Mouse (Mus musculus) embryonic facial prominence, embryonic 13.5 days (tissue): ENCODE data around the gene Cisd3. TPM values are rescaled to one million over a fixed set of nuclear protein-coding genes. Genes with fewer than 3 reads are reported as not detected.

ENCODE experiments used
- ATAC-seq: fragments of 200-750 bp; cut with Nextera tagmentation; 2 replicates; pipeline ENCODE4 v1.8.0; 2017; ENCODE audit warnings: low read depth; ENCODE audit not compliant: insufficient number of reproducible peaks, insufficient read depth, low FRiP score, low TSS enrichment
- H3K27ac ChIP-seq: fragments of 300-500 bp; sonication (generic); 2 replicates; pipeline ENCODE4 v1.5.1; 2015; ENCODE audit warnings: moderate library complexity, mild to moderate bottlenecking, inconsistent platforms
- H3K27me3 ChIP-seq: fragments of 300-500 bp; sonication (generic); 2 replicates; pipeline ENCODE4 v1.6.1; 2015; ENCODE audit warnings: mild to moderate bottlenecking, inconsistent platforms
- H3K36me3 ChIP-seq: fragments of 300-500 bp; sonication (generic); 2 replicates; pipeline ENCODE4 v1.6.1; 2015; ENCODE audit warnings: mild to moderate bottlenecking, inconsistent platforms
- H3K4me1 ChIP-seq: fragments of 300-500 bp; sonication (generic); 2 replicates; pipeline ENCODE4 v1.6.1; 2015; ENCODE audit warnings: inconsistent platforms
- H3K4me2 ChIP-seq: fragments of 300-500 bp; sonication (generic); 2 replicates; pipeline ENCODE4 v1.6.1; 2015; ENCODE audit warnings: moderate library complexity, mild to moderate bottlenecking, inconsistent platforms
- H3K4me3 ChIP-seq: fragments of 300-500 bp; sonication (generic); 2 replicates; pipeline ENCODE4 v1.5.1; 2015; ENCODE audit warnings: mild to moderate bottlenecking, inconsistent platforms
- H3K9ac ChIP-seq: fragments of 300-500 bp; sonication (generic); 2 replicates; pipeline ENCODE4 v1.6.1; 2015; ENCODE audit warnings: mild to moderate bottlenecking, inconsistent platforms
- H3K9me3 ChIP-seq: fragments of 300-500 bp; sonication (generic); 2 replicates; pipeline ENCODE4 v1.6.1; 2016; ENCODE audit warnings: inconsistent platforms
- WGBS: fragments of 180-500 bp; shearing (Covaris S2); methylation state at CpG from one replicate; pipeline ENCODE4 v1.1.7; 2015; ENCODE audit warnings: mixed read lengths; 5-methylcytosine and 5-hydroxymethylcytosine counted together
- polyA plus RNA-seq: library from polyadenylated mRNA; unstranded; fragments of >200 nt; fragmentation: Nextera tagmentation; extraction: Ambion mirVana; gene quantifications from 2 replicates; pipeline ENCODE4 v1.2.1, GENCODE M21; 2015

The Cisd3 gene
- polyA plus RNA-seq, 1 experiment from 2014 or later, result 12.5 TPM

- Histone ChIP-seq H3K9ac (no peak overlapping the region), H3K27ac (no peak overlapping the region), H3K36me3 (peaks cover 97% of the 10 kb centered on the region), H3K9me3 (no peaks in the 10 kb centered on the region), H3K27me3 (no peaks in the 10 kb centered on the region), H3K4me3 (no peak overlapping the region), H3K4me1 (peaks cover 13% of the 10 kb centered on the region), H3K4me2 (no peak overlapping the region)
- WGBS, result 76% methylated on average over 15 of the region's 15 CpGs
- no peak for ATAC-seq
Measured at GRCm38 (mm10) chr11:97676050-97676754, 9.4 kb upstream of the Cisd3 start.

GRCm38 (mm10) chr11:97677381-97677780 lies 8.2 kb upstream of the Cisd3 start:
- H3K4me2 ChIP-seq, result no peak overlapping the region
- H3K36me3 ChIP-seq, result peaks cover 97% of the 10 kb centered on the region
- no peaks in the 10 kb centered on the region for H3K27me3 ChIP-seq
- no peak overlapping the region for H3K27ac ChIP-seq
- no peak overlapping the region for H3K9ac ChIP-seq
- no peak for ATAC-seq
- H3K9me3 ChIP-seq, result no peaks in the 10 kb centered on the region
- no peak overlapping the region for H3K4me3 ChIP-seq
- WGBS, result 42% methylated on average over 15 of the region's 15 CpGs
- peaks cover 12% of the 10 kb centered on the region; the same call in 1 of the 2 replicates for H3K4me1 ChIP-seq

- Histone ChIP-seq H3K4me3 (no peak overlapping the region), H3K27me3 (no peaks in the 10 kb centered on the region), H3K4me2 (no peak overlapping the region), H3K36me3 (peaks cover 97% of the 10 kb centered on the region), H3K9ac (no peak overlapping the region), H3K9me3 (no peaks in the 10 kb centered on the region), H3K27ac (no peak overlapping the region), H3K4me1 (peaks cover 12% of the 10 kb centered on the region; the same call in 1 of the 2 replicates)
- WGBS, result 58% methylated on average over 8 of the region's 8 CpGs
- ATAC-seq, result no peak
Measured at GRCm38 (mm10) chr11:97677842-97678241, 7.8 kb upstream of the Cisd3 start.

GRCm38 (mm10) chr11:97678301-97678700 lies 7.3 kb upstream of the Cisd3 start:
- H3K4me2 ChIP-seq, result no peak overlapping the region
- H3K4me3 ChIP-seq, result no peak overlapping the region
- 80% methylated on average over 15 of the region's 15 CpGs for WGBS
- no peak overlapping the region for H3K9ac ChIP-seq
- H3K4me1 ChIP-seq, result peaks cover 12% of the 10 kb centered on the region; the same call in 1 of the 2 replicates
- H3K9me3 ChIP-seq, result no peaks in the 10 kb centered on the region
- H3K36me3 ChIP-seq, result peaks cover 94% of the 10 kb centered on the region
- no peaks in the 10 kb centered on the region for H3K27me3 ChIP-seq
- H3K27ac ChIP-seq, result no peak overlapping the region
- no peak for ATAC-seq

- Histone ChIP-seq H3K9ac (no peak overlapping the region), H3K27ac (no peak overlapping the region), H3K36me3 (peaks cover 74% of the 10 kb centered on the region), H3K4me1 (peaks cover 16% of the 10 kb centered on the region), H3K4me2 (no peak overlapping the region), H3K27me3 (no peaks in the 10 kb centered on the region), H3K9me3 (no peaks in the 10 kb centered on the region), H3K4me3 (no peak overlapping the region)
- WGBS, result 88% methylated on average over 12 of the region's 12 CpGs
- ATAC-seq, result no peak
Measured at GRCm38 (mm10) chr11:97680430-97680829, 5.2 kb upstream of the Cisd3 start.

GRCm38 (mm10) chr11:97682504-97683055 lies 3.0 kb upstream of the Cisd3 start:
- Histone ChIP-seq H3K9me3 (no peaks in the 10 kb centered on the region), H3K4me2 (no peak overlapping the region), H3K27me3 (no peaks in the 10 kb centered on the region), H3K4me1 (peaks cover 22% of the 10 kb centered on the region), H3K27ac (no peak overlapping the region), H3K9ac (no peak overlapping the region), H3K36me3 (peaks cover 52% of the 10 kb centered on the region), H3K4me3 (no peak overlapping the region)
- no peak for ATAC-seq
- 76% methylated on average over 6 of the region's 6 CpGs for WGBS

GRCm38 (mm10) chr11:97684063-97684680 lies 1.5 kb upstream of the Cisd3 start:
- H3K9me3 ChIP-seq, result no peaks in the 10 kb centered on the region
- peaks cover 22% of the 10 kb centered on the region for H3K4me1 ChIP-seq
- no peak for ATAC-seq
- no peak overlapping the region for H3K4me2 ChIP-seq
- no peak overlapping the region for H3K9ac ChIP-seq
- no peaks in the 10 kb centered on the region for H3K27me3 ChIP-seq
- no peak overlapping the region for H3K27ac ChIP-seq
- no peak overlapping the region for H3K4me3 ChIP-seq
- H3K36me3 ChIP-seq, result peaks cover 52% of the 10 kb centered on the region
- 75% methylated on average over 6 of the region's 6 CpGs for WGBS

GRCm38 (mm10) chr11:97684766-97685165 lies 860 bp upstream of the Cisd3 start:
- Histone ChIP-seq H3K36me3 (peaks cover 51% of the 10 kb centered on the region), H3K4me2 (0 out of 2 replicates have a peak overlapping the region, but pooled peaks have one; percentile 80), H3K9me3 (no peaks in the 10 kb centered on the region), H3K4me1 (peaks cover 22% of the 10 kb centered on the region), H3K27me3 (no peaks in the 10 kb centered on the region), H3K9ac (no peak overlapping the region), H3K27ac (no peak overlapping the region), H3K4me3 (no peak overlapping the region)
- ATAC-seq, result no peak
- 40% methylated on average over 7 of the region's 7 CpGs for WGBS

GRCm38 (mm10) chr11:97686322-97686908 lies 789 bp downstream of the Cisd3 start:
- ATAC-seq, result no peak
- Histone ChIP-seq H3K9me3 (no peaks in the 10 kb centered on the region), H3K27me3 (no peaks in the 10 kb centered on the region), H3K9ac (peak overlapping the region; percentile 55), H3K36me3 (peaks cover 53% of the 10 kb centered on the region), H3K4me1 (peaks cover 22% of the 10 kb centered on the region), H3K4me2 (peak overlapping the region; percentile 80), H3K4me3 (peak overlapping the region; percentile 43), H3K27ac (no peak overlapping the region)
- WGBS, result 73% methylated on average over 11 of the region's 11 CpGs

GRCm38 (mm10) chr11:97687061-97687460 lies 1.4 kb downstream of the Cisd3 start:
- Histone ChIP-seq H3K4me2 (peak overlapping the region; percentile 80; the same call in 1 of the 2 replicates), H3K27me3 (no peaks in the 10 kb centered on the region), H3K4me1 (peaks cover 22% of the 10 kb centered on the region), H3K4me3 (no peak overlapping the region), H3K9me3 (no peaks in the 10 kb centered on the region), H3K36me3 (peaks cover 53% of the 10 kb centered on the region), H3K9ac (peak overlapping the region; percentile 21; the same call in 1 of the 2 replicates), H3K27ac (no peak overlapping the region; the same call in 1 of the 2 replicates)
- no peak for ATAC-seq
- 85% methylated on average over 3 of the region's 3 CpGs for WGBS

GRCm38 (mm10) chr11:97689861-97690260 lies 4.2 kb downstream of the Cisd3 start:
- no peak for ATAC-seq
- no peaks in the 10 kb centered on the region for H3K9me3 ChIP-seq
- peaks cover 59% of the 10 kb centered on the region for H3K36me3 ChIP-seq
- no peaks in the 10 kb centered on the region for H3K27me3 ChIP-seq
- no peak overlapping the region for H3K9ac ChIP-seq
- peaks cover 27% of the 10 kb centered on the region for H3K4me1 ChIP-seq
- H3K27ac ChIP-seq, result no peak overlapping the region
- H3K4me2 ChIP-seq, result no peak overlapping the region
- no peak overlapping the region for H3K4me3 ChIP-seq
- 37% methylated on average over 10 of the region's 10 CpGs for WGBS
